Mouse (Mus musculus) urinary bladder, postnatal 14 days (tissue): ENCODE measurements around the gene Mlf2.

Experiments
- DNase-seq: peaks from one replicate; pipeline ENCODE4 v3.0.0; 2021; ENCODE audit warnings: low spot score

The Mlf2 gene

DNA sequence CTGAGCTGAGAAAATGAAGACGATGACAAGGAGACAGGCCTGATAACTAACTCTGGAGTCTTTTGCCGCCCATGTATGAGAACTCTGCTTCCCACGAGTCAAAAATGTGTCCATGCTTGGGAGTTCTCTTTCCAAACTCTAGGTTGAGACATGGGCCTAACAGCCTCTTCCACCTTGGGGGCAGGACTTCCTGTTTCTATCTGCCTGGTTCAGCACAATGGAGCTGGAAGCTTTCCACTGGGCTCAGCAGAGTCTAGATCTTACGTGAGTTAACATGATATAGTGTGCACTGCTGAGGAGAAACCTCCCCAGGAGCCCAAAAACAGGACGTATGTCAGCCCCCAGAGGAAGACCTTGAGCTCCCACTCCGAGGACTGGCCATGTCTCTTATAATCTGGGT lies 18.0 kb upstream of the Mlf2 start:
- no peak for DNase-seq

DNA sequence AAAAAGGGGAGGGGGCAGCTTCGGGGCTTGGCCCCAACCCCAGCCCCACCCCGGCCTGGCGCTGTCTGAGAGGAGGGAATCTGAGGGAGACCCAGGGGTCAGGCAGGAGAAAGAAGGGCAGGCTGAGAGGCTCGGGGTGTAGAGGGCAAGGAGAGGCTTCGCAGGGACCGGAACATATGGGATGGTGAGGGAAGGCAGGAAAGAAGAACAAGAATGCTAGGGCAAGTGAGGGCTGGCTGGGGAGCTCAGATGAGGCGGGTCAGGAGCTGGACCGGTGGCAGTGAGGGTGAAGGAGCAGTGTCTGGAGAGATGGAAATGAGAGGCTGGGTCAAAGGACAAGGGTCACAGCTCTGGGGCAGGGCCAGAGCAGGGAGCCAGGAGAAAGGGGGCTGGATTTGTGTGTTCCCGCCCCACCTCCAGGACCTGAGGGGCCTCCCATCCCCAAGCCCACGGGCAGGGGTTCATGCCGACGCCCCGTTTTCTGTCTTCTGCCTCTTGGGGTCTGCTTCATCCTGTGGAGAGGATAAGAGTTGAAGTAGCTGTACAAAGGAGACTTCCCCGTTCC lies 17.4 kb upstream of the Mlf2 start:
- no peak for DNase-seq

DNA sequence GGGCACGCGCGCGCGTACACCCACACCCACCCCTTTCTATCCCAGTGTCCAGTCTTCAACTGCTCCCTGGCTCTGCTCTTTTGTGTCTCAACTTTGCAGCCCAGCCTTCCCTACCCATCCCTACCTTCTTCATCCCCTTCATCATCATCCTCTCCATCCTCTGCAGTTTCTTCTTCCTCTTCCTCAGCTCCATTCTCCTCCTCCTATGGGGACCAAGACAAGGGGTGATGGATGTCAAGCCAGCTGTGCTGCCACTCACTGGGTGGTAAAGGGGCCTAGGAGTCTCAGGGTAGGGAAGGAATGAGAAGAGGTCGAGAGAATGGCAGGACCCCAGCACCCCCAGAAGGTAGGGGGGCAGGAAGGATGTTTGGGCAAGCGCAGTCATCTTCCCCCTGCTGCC lies 16.7 kb upstream of the Mlf2 start:
- DNase-seq: no peak

DNA sequence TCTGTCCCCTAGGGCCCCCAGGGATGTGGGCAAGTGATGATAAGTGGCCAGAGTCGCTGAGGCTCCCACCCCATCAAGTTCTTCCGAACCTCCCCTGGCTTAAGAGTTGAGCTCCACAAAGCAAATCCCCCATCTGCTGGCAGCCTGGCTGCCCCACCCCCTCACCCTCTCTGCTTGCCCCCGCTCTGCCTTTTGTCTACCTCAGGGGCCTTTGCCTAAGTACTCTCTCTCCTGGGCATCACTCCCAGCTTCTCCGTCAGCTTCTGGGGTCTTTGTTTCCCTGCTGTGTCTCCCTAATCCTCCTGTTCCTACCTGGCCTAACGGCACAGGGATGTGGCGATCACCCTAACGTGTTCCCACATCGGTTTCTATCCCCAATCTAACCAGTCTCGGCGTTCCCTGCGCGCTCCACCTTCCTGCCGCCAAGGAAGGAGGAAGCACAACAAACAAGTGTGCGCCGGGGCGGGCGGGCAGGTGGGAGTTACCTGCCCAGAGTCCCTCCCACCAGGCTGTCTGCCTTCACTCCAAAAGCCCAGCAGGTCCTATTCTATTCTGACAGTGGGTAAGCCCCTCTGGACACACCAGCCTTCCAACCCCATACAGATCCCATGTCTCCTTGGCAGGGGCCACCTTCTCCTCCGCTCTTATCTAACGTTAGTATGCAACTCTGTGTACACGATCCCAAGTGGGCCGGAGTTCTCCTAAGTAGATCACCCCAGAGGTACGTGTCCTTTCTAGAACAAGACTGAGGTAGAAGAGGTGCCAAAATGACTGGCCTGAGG lies 15.8 kb upstream of the Mlf2 start:
- peak; percentile 73 for DNase-seq

DNA sequence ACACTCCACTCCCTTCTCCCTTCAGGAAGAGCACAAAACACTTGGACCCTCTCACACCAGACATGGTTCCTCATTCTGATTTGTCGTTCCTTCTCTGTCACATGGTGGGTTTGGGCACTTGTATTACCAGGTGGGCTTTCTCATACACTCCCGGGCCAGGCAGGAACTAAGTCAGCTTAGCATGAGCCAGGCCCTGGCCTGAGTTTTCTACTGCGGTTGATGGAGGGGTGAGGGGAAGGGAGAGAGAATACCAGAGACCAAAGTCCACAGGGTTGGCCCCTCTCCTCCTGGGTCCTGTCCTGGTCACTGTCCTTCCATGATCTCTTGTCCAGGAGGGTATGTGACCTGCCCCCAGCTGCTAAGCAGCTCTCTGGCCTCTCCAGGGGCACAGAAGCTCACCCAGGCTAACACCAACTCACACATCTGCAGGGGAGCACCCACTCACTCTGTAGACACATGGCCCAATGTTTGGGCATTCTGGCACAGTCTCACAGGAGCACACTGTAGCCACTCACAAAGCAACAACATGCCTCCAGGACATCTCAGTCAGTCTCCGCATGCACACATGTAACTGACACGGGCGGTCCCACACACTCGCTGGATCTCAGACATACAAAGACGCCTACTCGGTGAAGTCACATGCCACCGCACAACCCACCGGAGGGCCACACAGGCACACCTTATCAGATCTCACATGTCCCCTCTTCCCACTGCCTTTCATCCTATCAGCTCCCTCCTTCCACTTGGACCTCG lies 15.1 kb upstream of the Mlf2 start:
- no peak for DNase-seq

DNA sequence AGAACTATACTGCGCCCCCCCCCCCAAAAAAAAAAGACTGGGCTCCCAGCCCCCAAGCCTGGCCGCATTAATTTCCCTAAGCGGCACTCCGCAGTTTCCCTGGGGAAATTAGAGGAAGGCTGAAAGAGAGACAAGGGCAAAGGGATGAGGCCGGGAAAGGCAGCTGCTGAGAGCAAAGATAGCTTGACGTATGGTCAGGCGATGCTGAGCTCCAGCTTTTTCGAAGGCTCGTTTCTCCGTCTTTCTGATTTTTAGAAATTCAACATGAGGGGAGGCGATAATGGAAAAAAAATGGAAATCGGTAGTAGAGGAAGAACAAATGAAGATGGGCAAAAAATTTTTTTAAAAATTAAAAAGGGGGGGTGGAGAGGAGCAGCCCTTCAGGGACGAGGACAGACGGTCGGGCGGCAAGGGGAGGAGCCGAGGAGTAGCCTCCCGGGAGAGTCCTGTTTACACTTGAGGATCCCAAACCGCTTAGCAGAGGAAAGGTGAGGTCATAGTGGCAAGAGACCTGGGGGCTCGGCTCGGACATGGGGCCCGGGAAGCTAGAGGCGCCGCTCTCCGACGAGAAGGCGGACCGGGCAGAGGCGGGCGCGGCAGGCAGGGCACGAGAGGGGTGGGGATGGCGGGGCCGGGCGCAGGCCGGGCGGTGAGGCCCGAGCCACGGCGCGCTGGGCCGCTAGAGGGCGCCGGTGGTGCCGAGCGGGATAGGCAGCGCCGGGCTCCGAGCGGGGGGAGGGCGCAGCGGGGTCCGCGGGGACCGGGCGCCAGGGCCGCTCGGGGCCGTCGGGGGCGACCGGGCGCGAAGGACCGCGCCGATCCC lies 14.3 kb upstream of the Mlf2 start:
- DNase-seq: peak; percentile 94

DNA sequence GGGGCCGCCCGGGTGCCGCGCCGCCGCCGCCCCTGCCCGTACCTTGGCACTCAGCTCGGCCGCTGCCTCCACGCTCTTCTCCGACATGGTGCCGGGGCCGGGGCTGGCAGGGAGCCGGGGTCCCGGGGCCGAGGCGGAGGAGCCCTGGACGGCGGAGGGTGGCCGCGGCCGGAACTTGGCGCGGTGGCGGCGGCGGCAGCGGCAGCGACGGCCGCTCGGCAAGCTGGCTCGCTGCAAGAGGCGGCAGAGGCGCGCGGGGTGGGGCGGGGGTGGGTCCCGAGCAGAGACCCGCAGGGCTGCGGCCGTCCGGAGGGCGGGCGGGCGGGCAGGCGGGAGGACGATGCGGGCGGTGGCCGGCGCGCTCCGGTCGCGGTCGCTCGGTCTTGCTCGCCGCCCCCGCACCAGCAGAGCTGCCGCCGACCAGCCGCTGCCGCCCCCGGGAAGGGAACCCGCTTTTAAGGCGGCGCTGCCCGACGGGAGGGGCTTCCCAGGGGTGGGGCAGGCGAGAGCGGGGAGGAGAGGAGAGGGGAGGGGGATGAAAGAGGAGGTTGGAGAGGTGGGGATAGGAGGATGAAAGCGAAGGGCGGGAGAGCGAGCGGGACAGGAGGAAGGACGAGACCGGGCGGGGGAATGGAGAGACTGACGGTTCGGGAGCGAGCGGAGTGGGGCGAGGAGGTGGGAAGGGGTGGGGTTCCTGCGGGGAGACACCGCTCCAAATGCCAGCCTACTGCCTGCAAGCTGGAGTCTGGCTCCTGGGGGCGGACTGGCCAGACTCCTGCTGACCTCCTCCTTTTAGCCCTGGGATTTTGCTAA lies 13.5 kb upstream of the Mlf2 start:
- DNase-seq: peak; percentile 94

DNA sequence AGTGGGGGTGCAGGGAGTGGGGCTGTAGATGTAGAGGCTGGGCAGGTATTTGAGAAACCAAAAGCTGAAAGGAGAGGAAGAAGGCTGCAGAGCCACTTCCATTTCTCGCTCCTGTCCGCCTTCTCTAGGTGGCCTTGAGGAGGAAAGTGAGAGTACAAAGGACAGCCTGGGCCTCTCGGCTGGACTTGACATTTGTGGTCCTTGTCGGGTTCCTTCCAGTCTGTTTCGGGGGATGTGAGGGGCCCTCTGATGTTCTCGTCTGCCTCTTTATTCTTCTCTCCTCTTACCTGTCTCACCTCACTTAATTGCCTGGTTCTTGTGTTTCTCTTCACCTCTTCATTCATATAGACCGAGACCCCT lies 12.9 kb upstream of the Mlf2 start:
- no peak for DNase-seq

DNA sequence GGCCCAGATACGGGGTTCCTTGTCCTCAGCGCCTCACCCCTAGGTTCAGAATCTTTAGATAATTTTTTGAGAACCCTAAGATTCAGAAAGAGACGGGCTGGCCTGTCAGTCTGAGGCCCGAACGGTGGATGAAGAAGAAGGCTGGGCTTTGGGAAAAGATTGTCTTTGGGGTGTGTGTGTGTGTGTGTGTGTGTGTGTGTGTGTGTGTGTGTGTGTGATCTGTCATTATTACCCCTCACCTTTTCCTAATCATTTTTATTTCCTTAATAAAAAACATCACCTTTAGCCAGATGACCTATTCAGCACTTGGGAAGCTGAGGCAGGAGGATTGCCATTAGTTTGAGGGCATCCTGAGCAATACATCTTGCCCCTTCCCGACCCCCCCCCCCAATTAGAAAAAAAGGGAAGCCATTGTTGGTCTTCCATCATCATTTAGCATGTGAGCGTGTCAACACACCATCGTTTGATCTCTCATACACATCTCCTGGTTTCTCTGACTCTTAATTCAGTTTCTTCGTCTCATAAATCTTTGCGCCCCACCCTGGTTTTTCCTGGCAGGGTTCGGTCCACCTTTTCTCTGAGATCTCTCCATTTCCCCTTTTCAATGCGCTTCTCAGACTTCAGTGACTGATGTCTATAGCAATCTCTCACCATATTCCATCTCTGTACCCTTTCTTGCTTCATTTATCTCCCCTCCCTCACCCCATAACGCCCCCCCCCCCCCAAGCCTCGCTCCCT lies 12.1 kb upstream of the Mlf2 start:
- DNase-seq: no peak

DNA sequence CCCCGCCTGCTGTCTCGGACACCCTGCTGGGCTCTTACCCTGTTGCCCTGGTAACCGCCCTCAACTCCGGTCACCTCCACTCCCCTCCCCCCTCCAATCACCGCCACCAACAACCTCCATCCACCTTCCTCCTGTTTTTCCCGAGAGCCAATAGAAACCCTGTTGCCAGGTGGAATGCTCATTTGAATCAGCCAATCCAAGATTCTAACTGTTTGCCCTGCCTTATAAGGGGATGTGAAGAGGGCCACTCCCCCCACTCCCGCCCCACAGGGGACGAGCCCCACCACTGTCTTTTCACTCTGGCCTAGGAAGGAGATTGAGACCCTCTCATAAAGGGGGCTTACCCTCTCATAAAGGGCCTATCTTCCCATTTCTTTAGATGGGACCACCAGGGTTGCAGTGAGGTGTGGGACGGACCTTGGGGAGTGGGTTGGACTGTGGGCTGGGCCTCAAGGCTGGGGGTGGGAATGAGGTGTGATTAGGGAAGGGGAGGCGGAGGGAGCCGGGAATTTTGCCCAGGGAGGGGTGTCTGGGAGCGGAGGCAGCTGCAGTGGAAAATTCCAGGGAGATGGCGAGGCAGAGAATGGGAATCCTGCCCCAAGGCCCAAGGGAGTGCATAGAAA lies 11.4 kb upstream of the Mlf2 start, which contains the start of gene Ptms:
Ptms (minus strand) TSS at position 409 of the 623 bp plus-strand sequence.
- peak; percentile 94 for DNase-seq

DNA sequence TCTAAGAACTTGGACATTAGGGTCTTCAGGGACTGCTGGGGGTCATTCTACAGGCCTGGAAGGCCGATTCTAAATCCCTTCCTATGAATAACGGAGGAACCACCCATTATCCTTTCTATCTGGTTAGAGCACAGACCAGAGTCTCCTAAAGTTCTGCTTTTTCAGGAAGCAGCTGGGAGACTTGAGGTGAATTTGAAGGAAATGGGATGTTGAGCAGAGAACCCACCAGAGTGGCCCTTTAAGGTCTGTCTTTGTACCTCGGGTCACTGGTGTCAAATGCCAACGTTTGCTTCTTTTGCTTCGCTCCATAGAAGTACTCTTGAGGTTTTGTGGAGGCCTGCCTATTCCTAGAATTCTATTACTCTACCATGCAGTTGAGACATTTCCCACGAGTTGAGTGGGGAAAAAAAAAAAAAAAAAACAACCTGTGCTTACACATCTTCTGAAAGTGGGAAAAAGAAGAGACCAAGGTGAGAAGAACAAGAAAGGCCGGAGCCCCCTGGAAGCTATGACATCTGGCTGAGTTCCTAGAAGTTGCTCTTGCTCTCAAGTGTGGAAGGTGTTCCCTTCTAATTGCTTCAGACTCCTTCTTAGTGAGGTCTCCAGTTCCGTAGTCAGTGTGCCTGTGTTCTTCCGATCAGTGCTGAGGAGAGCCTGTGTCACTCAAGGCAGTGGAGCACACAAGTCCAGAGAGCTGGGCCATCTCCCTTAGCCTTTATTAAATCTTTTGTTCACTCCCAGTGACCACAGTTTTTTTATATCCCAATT lies 10.7 kb upstream of the Mlf2 start:
- no peak for DNase-seq

DNA sequence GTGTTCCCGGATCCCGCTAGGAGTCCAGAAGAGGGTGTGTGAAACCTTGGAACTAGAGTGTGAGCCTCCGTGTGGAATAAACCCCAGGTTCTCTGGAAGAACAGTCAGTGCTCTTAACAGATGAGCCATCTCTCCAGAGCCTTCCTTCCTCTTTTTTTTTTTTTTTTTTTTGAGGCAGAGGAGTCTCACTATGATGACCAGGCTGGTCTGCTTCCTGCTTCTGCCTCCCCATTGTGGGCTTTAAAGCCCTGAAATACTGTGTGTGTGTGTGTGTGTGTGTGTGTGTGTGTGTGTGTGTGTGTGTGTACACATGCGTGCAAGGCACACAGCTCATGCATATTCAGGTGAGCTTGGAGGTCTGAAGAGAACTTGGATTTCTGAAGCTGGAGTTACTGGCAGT lies 9.6 kb upstream of the Mlf2 start:
- DNase-seq: no peak

DNA sequence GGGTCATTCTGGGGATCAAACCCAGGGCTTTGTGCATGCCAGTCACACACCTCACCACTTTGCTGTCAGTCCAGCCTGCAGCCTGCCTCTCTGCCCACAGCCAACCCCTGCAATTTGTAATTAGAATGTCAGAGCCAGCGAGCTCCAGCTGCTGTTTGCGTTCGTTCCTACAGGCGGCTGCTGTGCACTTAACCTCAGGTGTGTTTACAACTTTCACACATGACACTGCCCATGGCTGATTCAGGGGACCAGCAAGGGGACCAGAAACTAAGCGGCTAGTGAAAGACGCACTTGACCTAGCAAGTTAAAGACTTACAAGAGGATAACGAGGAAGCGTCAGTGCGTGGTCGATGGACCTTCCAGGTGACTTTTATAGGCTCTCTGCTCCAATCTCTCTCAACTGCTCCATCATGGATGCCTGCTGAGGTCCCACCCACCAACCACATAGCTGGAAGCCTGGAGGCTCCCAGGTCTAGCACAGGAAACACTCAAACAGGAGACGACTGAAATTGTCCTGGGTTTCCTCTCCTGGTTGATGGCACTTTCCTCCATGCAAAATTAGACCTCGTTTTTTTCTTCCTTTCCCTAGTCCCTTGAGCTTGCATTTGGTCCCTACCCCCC lies 5.9 kb upstream of the Mlf2 start:
- DNase-seq: no peak

DNA sequence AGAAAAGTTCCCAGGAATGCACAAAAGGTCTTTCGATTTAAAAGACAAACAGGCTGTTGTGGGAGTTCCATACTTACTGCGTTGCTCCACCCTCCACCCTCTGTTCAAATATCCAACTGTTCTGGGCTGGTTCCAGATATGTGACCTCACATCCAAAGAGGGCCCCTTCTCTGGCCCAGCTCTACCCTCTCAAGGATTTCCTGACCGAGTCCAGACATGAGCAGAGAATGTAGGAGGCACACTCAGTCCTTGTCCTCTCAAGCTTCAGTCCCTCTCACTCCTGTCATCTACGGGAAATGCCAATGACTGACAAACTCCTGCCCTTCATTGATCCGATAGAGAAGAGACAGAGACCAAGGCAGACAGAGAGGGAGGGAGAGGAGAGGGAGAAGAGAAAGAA lies 5.2 kb upstream of the Mlf2 start:
- DNase-seq: peak; percentile 69

DNA sequence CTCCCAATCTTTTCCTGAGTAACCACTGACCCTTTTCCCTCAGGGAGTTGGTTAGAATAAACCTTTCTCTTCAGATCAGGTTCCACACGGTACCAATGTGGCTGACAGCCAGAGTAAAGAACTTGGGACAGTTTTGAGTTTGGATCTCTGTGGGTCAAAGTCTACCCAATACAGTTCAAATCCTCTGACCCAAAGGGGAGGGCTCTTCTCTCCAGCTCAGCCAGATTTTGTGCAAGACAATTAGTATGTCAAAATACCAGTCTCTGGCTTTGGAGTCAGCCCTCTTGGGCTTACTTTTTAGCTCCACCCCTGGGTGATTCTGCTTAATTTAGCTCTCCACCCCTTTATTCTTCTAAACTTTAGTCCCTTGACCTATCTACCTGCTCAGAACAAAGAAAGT lies 955 bp upstream of the Mlf2 start:
- DNase-seq: no peak

DNA sequence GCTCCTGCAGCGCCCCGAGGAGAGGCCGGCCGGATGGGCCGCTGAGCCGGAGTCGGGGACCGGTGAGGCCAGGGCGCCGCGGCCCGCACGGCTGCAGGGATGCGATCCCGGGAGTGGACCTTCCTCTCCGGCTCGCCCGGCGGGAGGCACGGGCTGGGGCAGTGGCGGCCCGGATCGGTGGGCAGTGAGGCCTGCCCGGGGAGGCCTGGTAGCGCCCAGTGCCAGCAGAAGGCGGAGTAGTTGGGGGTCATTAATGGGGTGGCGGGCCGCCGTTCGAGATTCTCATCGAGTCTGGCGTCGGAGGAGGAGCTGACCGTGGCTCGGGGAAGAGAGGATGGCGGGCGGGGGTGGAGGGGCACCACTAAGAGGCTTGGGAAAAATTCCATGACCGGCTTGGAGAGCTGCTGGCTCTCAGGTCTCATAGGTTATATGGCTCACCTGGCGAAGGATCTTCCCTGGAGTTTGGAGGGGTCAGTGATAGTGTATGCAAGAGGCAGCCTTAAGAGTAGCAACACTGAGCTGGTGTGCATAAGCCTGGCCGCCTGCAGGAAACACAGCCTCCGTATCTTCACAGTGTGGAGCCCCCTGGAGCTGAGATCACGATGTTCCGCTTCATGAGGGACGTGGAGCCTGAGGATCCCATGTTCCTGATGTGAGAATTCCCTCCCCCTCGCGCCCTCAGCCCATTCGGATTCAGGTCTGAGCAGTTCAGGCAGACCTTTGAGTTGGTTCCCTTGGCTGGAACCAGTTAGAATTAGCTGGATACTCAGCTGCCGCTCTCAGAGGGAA lies 533 bp downstream of the Mlf2 start:
- DNase-seq: peak; percentile 39

DNA sequence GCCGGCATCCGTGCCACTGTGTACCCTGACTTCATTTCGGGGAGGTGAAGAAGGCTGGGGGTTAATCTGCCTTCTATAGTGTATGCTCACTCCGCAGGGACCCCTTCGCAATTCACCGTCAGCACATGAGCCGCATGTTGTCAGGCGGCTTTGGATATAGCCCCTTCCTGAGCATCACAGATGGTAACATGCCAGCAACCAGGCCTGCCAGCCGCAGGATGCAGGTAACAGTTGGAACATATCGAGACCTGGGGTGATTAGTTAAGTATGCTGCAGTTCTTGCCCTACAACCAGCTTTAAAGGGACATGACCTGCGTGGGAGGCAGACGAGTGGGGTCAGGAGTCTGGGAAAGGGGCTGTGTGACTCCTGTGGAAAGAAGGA lies 1.1 kb downstream of the Mlf2 start:
- no peak for DNase-seq

DNA sequence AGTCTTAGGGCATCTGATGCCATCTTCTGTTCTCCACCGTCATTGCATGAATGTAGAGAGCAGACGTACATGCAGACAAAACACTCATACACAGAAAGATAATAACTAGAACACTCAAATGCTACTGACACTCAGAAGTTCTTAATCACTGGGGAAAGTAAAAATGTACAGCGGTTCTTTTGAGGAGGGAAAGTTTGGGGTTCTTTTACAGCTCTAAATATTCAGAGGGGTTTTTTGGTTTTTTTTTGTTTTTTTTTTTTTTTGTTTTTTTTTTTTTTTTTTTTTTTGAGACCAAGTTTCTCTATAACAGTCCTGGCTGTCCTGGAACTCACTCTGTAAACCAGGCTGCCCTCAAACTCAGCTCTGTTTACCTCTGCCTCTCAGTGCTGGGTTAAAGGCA lies 1.9 kb downstream of the Mlf2 start:
- no peak for DNase-seq
